Mouse (Mus musculus): ENCODE results near the gene Mtss1l. TPM values are rescaled to one million over a fixed set of nuclear protein-coding genes. Genes with fewer than 3 reads are reported as not detected.

Gene Mtss1l
- polyA plus RNA-seq, 1 experiment from 2014 or later = 5.7 TPM

- ATAC-seq (ENCODE audit: low FRiP score, low TSS enrichment) (no peak), DNase-seq (ENCODE audit: low spot score) (no peak)
- peaks cover 6% of the 10 kb centered on the region for H3K4me1 ChIP-seq (replicated peaks; ENCODE audit: control insufficient read depth, insufficient read depth)
- no peak overlapping the region; the same call in 1 of the 2 replicates for H3K9ac ChIP-seq (ENCODE audit: low read length)
- H3K9me3 ChIP-seq (ENCODE audit: control insufficient read depth, low read length) = no peaks in the 10 kb centered on the region
- H3K27ac ChIP-seq (replicated peaks) = peak overlapping the region; percentile 93
- no peak overlapping the region for H3K4me2 ChIP-seq (replicated peaks; ENCODE audit: low read depth)
- TF ChIP-seq CTCF (IDR thresholded peaks at IDR 0.05; ENCODE audit: low read depth) = no peak
- 32% methylated on average over 7 of the region's 7 CpGs for WGBS
- no peaks in the 10 kb centered on the region for H3K27me3 ChIP-seq (ENCODE audit: control insufficient read depth, insufficient read depth, low read length)
- no peaks in the 10 kb centered on the region for H3K36me3 ChIP-seq (ENCODE audit: control insufficient read depth, insufficient read depth, low read length)
- no peak overlapping the region for H3K4me3 ChIP-seq (ENCODE audit: low read depth, low read length)
Measured at GRCm38 (mm10) chr8:110717131-110717530, 4.1 kb upstream of the Mtss1l start.

GRCm38 (mm10) chr8:110718209-110718968 is 2.9 kb upstream of the Mtss1l start:
- DNase-seq (ENCODE audit: low spot score) (no peak), ATAC-seq (ENCODE audit: low FRiP score, low TSS enrichment) (no peak)
- Histone ChIP-seq H3K4me1 (replicated peaks; ENCODE audit: control insufficient read depth, insufficient read depth) (peaks cover 6% of the 10 kb centered on the region), H3K4me2 (replicated peaks; ENCODE audit: low read depth) (no peak overlapping the region), H3K36me3 (ENCODE audit: control insufficient read depth, insufficient read depth, low read length) (no peaks in the 10 kb centered on the region), H3K9ac (ENCODE audit: low read length) (no peak overlapping the region), H3K9me3 (ENCODE audit: control insufficient read depth, low read length) (no peaks in the 10 kb centered on the region), H3K4me3 (ENCODE audit: low read depth, low read length) (no peak overlapping the region), H3K27ac (replicated peaks) (peak overlapping the region; percentile 94), H3K27me3 (ENCODE audit: control insufficient read depth, insufficient read depth, low read length) (no peaks in the 10 kb centered on the region)
- WGBS = 77% methylated on average over 8 of the region's 8 CpGs
- TF ChIP-seq CTCF (IDR thresholded peaks at IDR 0.05; ENCODE audit: low read depth) = no peak
- no peak for TF ChIP-seq EP300 (optimal IDR thresholded peaks at IDR 0.05)

GRCm38 (mm10) chr8:110718969-110719670 is 2.2 kb upstream of the Mtss1l start:
- WGBS = 38% methylated on average over 11 of the region's 12 CpGs
- Histone ChIP-seq H3K9ac (ENCODE audit: low read length) (0 out of 2 replicates have a peak overlapping the region, but pooled peaks have one; percentile 2), H3K4me3 (ENCODE audit: low read depth, low read length) (no peak overlapping the region), H3K4me2 (replicated peaks; ENCODE audit: low read depth) (no peak overlapping the region), H3K27me3 (ENCODE audit: control insufficient read depth, insufficient read depth, low read length) (no peaks in the 10 kb centered on the region), H3K36me3 (ENCODE audit: control insufficient read depth, insufficient read depth, low read length) (no peaks in the 10 kb centered on the region), H3K9me3 (ENCODE audit: control insufficient read depth, low read length) (no peaks in the 10 kb centered on the region), H3K4me1 (replicated peaks; ENCODE audit: control insufficient read depth, insufficient read depth) (peaks cover 6% of the 10 kb centered on the region), H3K27ac (replicated peaks) (peak overlapping the region; percentile 94)
- ATAC-seq (ENCODE audit: low FRiP score, low TSS enrichment) = peak; percentile 10; the same call in 1 of the 2 replicates
- peak; percentile 42 for DNase-seq (ENCODE audit: low spot score)
- TF ChIP-seq CTCF (IDR thresholded peaks at IDR 0.05; ENCODE audit: low read depth) = no peak
- TF ChIP-seq EP300 (optimal IDR thresholded peaks at IDR 0.05) = no peak

- 63% methylated on average over 6 of the region's 6 CpGs for WGBS
- peaks cover 9% of the 10 kb centered on the region for H3K4me1 ChIP-seq (replicated peaks; ENCODE audit: control insufficient read depth, insufficient read depth)
- H3K27me3 ChIP-seq (ENCODE audit: control insufficient read depth, insufficient read depth, low read length) = no peaks in the 10 kb centered on the region
- no peak overlapping the region for H3K4me3 ChIP-seq (ENCODE audit: low read depth, low read length)
- DNase-seq (ENCODE audit: low spot score) = no peak
- no peak overlapping the region; the same call in 1 of the 2 replicates for H3K4me2 ChIP-seq (replicated peaks; ENCODE audit: low read depth)
- H3K9me3 ChIP-seq (ENCODE audit: control insufficient read depth, low read length) = no peaks in the 10 kb centered on the region
- peak overlapping the region; percentile 94 for H3K27ac ChIP-seq (replicated peaks)
- H3K36me3 ChIP-seq (ENCODE audit: control insufficient read depth, insufficient read depth, low read length) = no peaks in the 10 kb centered on the region
- no peak for TF ChIP-seq EP300 (optimal IDR thresholded peaks at IDR 0.05)
- TF ChIP-seq CTCF (IDR thresholded peaks at IDR 0.05; ENCODE audit: low read depth) = no peak
- no peak for ATAC-seq (ENCODE audit: low FRiP score, low TSS enrichment)
- H3K9ac ChIP-seq (ENCODE audit: low read length) = 0 out of 2 replicates have a peak overlapping the region, but pooled peaks have one; percentile 8
Measured at GRCm38 (mm10) chr8:110719898-110720653, 1.2 kb upstream of the Mtss1l start.

- no peaks in the 10 kb centered on the region for H3K9me3 ChIP-seq (ENCODE audit: control insufficient read depth, low read length)
- H3K27me3 ChIP-seq (ENCODE audit: control insufficient read depth, insufficient read depth, low read length) = no peaks in the 10 kb centered on the region
- peak overlapping the region; percentile 59 for H3K4me3 ChIP-seq (ENCODE audit: low read depth, low read length)
- TF ChIP-seq CTCF (IDR thresholded peaks at IDR 0.05; ENCODE audit: low read depth) (no peak), EP300 (optimal IDR thresholded peaks at IDR 0.05) (no peak)
- ATAC-seq (ENCODE audit: low FRiP score, low TSS enrichment) (peak; percentile 73), DNase-seq (ENCODE audit: low spot score) (peak; percentile 57)
- 1% methylated on average over 42 of the region's 59 CpGs for WGBS
- peaks cover 8% of the 10 kb centered on the region for H3K4me1 ChIP-seq (replicated peaks; ENCODE audit: control insufficient read depth, insufficient read depth)
- H3K27ac ChIP-seq (replicated peaks) = peak overlapping the region; percentile 94
- H3K36me3 ChIP-seq (ENCODE audit: control insufficient read depth, insufficient read depth, low read length) = no peaks in the 10 kb centered on the region
- peak overlapping the region; percentile 88 for H3K9ac ChIP-seq (ENCODE audit: low read length)
- peak overlapping the region; percentile 69 for H3K4me2 ChIP-seq (replicated peaks; ENCODE audit: low read depth)
Measured at GRCm38 (mm10) chr8:110721606-110722413, 534 bp downstream of the Mtss1l start.

Measured in stomach, postnatal 0 days (tissue).